Mouse (Mus musculus): Measurements from ENCODE around the gene Nat14. TPM values are rescaled to one million over a fixed set of nuclear protein-coding genes. Genes with fewer than 3 reads are reported as not detected.

The Nat14 gene
- polyA plus RNA-seq, 1 experiment from 2014 or later, result 8.0 TPM

DNA sequence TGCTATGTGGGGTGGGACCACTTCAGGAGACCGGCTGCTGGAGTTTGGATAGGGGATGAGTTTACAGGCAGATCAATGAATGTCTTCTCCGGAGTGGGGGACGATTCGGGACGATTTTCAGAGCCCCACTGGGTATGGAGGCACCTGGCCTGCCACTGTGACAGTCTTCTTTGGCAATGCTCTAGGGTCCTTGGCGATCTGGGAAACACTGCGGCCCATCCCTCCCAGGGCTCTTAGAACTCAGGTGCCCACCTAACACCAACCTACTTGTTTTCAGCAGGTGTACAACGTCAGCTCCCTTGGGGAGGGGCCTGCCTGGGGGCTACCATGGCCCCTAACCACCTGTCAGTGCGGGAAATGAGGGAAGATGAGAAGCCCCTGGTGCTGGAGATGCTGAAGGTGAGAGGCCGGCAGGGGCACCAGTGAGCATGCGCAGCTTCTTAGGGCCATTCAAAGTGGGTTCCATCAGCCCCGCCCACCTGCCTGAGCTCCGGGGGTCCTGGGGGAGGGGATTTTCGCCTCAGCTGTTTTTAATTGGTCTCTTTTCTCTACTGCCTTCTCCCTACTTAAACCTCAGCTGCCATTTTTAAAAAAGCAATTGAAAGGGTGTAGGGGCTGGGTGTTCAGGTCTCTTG is 1.2 kb downstream of the Nat14 start:
- no peaks in the 10 kb centered on the region; the same call in 1 of the 2 replicates for H3K27me3 ChIP-seq (ENCODE audit: control insufficient read depth, insufficient read depth, low read length)
- peaks cover 62% of the 10 kb centered on the region for H3K4me1 ChIP-seq (ENCODE audit: control insufficient read depth, insufficient read depth, low read length)
- peak overlapping the region; percentile 98 for H3K27ac ChIP-seq (ENCODE audit: low read depth, low read length)
- DNase-seq (ENCODE audit: low spot score, missing footprints), result peak; percentile 97
- ATAC-seq (ENCODE audit: low FRiP score), result peak; percentile 52
- H3K4me2 ChIP-seq, result peak overlapping the region; percentile 93
- WGBS, result 1% methylated on average over 14 of the region's 14 CpGs
- H3K36me3 ChIP-seq (ENCODE audit: control insufficient read depth, insufficient read depth, low read length), result peaks cover 10% of the 10 kb centered on the region
- peak overlapping the region; percentile 74 for H3K9ac ChIP-seq (ENCODE audit: low read length)
- no peaks in the 10 kb centered on the region for H3K9me3 ChIP-seq (ENCODE audit: control insufficient read depth, low read length)
- peak overlapping the region; percentile 35 for H3K4me3 ChIP-seq (ENCODE audit: low read depth, low read length)

DNA sequence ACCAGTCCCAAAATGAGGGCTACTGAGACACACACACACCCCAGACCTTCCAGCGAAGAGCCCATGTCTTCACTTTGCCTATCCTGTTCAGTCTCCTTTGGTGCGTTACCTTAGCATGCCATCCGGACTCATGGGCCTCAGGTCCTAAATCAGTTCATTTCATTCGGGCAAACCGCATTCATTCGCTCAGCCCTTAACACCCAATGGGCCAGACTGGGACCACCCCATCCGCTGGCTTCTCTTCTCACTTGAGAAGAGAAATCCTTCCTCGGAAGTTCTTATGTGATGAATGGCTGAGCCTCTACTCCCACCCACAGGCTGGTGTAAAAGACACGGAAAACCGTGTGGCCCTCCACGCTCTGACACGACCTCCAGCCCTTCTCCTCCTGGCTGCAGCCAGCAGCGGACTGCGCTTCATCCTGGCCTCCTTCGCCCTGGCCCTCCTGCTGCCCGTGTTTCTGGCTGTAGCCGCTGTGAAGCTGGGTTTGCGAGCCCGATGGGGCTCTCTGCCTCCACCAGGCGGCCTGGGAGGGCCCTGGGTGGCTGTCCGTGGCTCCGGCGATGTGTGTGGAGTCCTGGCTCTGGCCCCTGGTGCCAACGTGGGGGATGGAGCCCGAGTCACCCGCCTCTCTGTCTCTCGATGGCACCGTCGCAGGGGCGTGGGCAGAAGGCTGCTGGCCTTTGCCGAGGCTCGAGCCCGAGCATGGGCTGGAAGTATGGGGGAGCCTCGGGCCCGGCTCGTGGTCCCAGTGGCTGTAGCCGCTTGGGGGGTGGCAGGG is 1.9 kb downstream of the Nat14 start:
- DNase-seq (ENCODE audit: low spot score, missing footprints), result peak; percentile 92
- 4% methylated on average over 37 of the region's 37 CpGs for WGBS
- H3K4me3 ChIP-seq (ENCODE audit: low read depth, low read length), result peak overlapping the region; percentile 35
- peak overlapping the region; percentile 93 for H3K4me2 ChIP-seq
- peaks cover 10% of the 10 kb centered on the region for H3K36me3 ChIP-seq (ENCODE audit: control insufficient read depth, insufficient read depth, low read length)
- ATAC-seq (ENCODE audit: low FRiP score), result no peak
- peaks cover 62% of the 10 kb centered on the region for H3K4me1 ChIP-seq (ENCODE audit: control insufficient read depth, insufficient read depth, low read length)
- peak overlapping the region; percentile 74 for H3K9ac ChIP-seq (ENCODE audit: low read length)
- H3K9me3 ChIP-seq (ENCODE audit: control insufficient read depth, low read length), result no peaks in the 10 kb centered on the region
- H3K27me3 ChIP-seq (ENCODE audit: control insufficient read depth, insufficient read depth, low read length), result no peaks in the 10 kb centered on the region; the same call in 1 of the 2 replicates
- H3K27ac ChIP-seq (ENCODE audit: low read depth, low read length), result peak overlapping the region; percentile 98

DNA sequence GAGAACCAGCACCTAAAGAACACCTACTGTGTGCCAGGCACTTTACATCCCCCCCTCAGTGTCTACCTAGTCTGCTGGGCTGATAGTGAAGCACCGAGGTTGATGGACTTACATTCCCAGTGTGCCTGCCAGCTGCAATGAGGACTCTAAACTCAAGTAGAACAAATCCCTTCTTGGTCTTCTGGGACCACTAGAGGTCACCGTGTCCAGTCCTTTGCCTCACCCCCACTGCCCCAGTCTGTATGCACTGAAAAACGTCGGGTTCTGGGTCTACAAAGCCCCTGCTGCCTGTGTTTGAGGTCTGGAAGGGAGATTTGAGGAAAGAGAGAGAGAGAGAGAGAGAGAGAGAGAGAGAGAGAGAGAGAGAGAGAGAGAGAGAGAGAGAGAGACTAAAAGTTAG is 2.7 kb downstream of the Nat14 start:
- Histone ChIP-seq H3K27ac (ENCODE audit: low read depth, low read length) (peak overlapping the region; percentile 98), H3K9me3 (ENCODE audit: control insufficient read depth, low read length) (no peaks in the 10 kb centered on the region), H3K4me1 (ENCODE audit: control insufficient read depth, insufficient read depth, low read length) (peaks cover 62% of the 10 kb centered on the region), H3K36me3 (ENCODE audit: control insufficient read depth, insufficient read depth, low read length) (peaks cover 10% of the 10 kb centered on the region), H3K4me3 (ENCODE audit: low read depth, low read length) (peak overlapping the region; percentile 35), H3K4me2 (peak overlapping the region; percentile 93), H3K9ac (ENCODE audit: low read length) (peak overlapping the region; percentile 74), H3K27me3 (ENCODE audit: control insufficient read depth, insufficient read depth, low read length) (no peaks in the 10 kb centered on the region; the same call in 1 of the 2 replicates)
- DNase-seq (ENCODE audit: low spot score, missing footprints) (peak; percentile 91), ATAC-seq (ENCODE audit: low FRiP score) (no peak)
- 4% methylated on average over 4 of the region's 4 CpGs for WGBS

DNA sequence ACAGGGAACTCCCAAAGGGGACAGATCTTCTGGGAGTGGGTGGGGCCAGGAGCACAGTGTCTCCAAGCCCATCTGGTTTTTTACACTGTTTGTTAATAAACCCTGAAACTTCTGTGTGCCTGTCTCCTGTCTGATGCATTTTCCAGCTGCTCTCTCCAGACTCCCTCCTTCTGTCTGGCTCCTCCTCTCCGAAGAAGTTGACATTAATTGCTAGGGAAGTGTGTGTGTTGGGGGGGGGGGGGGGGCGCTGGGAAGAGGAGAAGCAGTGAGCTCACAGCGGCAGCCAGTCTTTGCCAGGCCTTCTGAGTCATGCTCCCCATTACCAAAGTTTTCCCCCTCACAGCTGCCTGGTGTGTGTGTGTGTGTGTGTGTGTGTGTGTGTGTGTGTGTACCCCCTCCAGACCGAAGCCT is 3.1 kb downstream of the Nat14 start:
- peak overlapping the region; percentile 45 for H3K9ac ChIP-seq (ENCODE audit: low read length)
- no peaks in the 10 kb centered on the region for H3K9me3 ChIP-seq (ENCODE audit: control insufficient read depth, low read length)
- H3K4me2 ChIP-seq, result no peak overlapping the region; the same call in 1 of the 2 replicates
- peaks cover 62% of the 10 kb centered on the region for H3K4me1 ChIP-seq (ENCODE audit: control insufficient read depth, insufficient read depth, low read length)
- WGBS, result 18% methylated on average over 2 of the region's 4 CpGs
- DNase-seq (ENCODE audit: low spot score, missing footprints) (no peak), ATAC-seq (ENCODE audit: low FRiP score) (no peak)
- H3K27ac ChIP-seq (ENCODE audit: low read depth, low read length), result peak overlapping the region; percentile 98; the same call in 1 of the 2 replicates
- no peak overlapping the region for H3K4me3 ChIP-seq (ENCODE audit: low read depth, low read length)
- H3K36me3 ChIP-seq (ENCODE audit: control insufficient read depth, insufficient read depth, low read length), result peaks cover 6% of the 10 kb centered on the region
- H3K27me3 ChIP-seq (ENCODE audit: control insufficient read depth, insufficient read depth, low read length), result no peaks in the 10 kb centered on the region; the same call in 1 of the 2 replicates

DNA sequence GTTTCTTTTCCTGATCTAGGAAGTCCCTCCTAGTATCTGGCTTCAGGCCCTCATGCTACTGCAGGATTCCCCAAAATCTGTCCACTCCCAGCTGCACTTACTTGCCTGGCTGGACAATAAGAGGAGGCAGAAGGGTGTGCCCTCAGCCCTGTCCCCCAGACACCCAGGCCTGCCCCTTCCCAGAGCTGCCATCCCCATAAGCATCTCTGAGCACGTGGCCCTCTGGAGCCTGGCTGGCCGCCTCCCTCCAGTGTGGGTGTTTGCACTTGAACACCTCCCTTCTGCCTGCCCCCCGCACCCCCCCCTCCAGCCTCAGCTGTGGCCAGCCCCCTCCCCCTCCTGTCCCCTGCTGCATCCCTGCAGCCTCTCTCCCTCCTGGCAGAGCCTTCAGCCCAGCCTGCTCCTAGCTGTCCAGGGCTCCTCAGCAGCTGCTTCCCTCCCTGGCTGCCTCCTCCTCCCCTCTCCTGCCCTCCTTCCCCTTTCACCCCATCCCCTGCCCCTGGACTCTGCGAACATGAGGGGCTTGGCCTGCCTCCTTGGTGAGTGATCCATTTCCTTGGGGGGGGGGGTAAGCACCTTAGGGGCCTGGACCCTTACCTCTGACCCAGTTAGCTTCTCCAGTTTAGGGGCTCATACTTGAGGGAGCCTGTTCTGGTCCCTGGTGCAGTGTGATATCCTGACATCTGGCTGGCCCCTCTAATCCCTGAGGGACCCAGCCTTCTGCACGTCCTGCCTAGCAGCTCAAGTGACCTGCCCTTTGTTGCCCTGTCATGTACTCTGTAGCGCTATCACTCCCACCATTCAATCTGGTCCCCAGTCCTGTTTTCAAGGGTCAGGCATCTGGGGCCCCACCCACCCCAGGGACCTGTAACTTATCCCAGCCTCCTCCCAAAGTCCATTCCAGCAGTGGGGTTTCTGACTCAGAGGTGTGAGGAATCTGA is 3.9 kb downstream of the Nat14 start, which contains the start of gene Ssc5d:
Gene Ssc5d, plus strand, starts transcription at position 345 of the 941 bp plus-strand sequence.
- H3K36me3 ChIP-seq (ENCODE audit: control insufficient read depth, insufficient read depth, low read length), result no peaks in the 10 kb centered on the region; the same call in 1 of the 2 replicates
- no peak within 1 kb of the TSS for H3K4me3 ChIP-seq (ENCODE audit: low read depth, low read length)
- ATAC-seq (ENCODE audit: low FRiP score) (peak; percentile 43), DNase-seq (ENCODE audit: low spot score, missing footprints) (peak; percentile 90)
- no peaks in the 10 kb centered on the region; the same call in 1 of the 2 replicates for H3K27me3 ChIP-seq (ENCODE audit: control insufficient read depth, insufficient read depth, low read length)
- peaks cover 59% of the 10 kb centered on the region for H3K4me1 ChIP-seq (ENCODE audit: control insufficient read depth, insufficient read depth, low read length)
- peak within 1 kb of the TSS; percentile 10; the same call in 1 of the 2 replicates for H3K4me2 ChIP-seq
- 4% methylated on average over 6 of the region's 6 CpGs for WGBS
- H3K9me3 ChIP-seq (ENCODE audit: control insufficient read depth, low read length), result no peaks in the 10 kb centered on the region
- H3K9ac ChIP-seq (ENCODE audit: low read length), result peak within 1 kb of the TSS; percentile 45
- peak within 1 kb of the TSS; percentile 98 for H3K27ac ChIP-seq (ENCODE audit: low read depth, low read length)

DNA sequence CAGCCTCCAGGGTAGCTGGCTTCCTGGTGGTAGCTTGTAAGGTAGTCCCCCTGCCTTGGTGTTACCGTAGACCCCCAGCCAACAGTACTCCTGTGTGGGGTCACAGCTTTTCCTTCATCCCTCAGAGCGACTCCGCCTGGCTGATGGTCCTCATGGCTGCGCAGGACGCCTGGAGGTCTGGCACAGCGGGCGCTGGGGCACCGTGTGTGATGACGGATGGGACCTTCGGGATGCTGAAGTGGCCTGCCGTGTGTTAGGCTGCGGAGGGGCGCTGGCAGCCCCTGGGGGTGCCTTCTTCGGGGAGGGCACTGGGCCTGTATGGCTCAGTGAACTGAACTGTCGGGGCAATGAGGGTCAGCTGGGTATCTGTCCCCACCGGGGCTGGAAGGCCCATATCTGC is 5.0 kb downstream of the Nat14 start:
- ATAC-seq (ENCODE audit: low FRiP score) (no peak), DNase-seq (ENCODE audit: low spot score, missing footprints) (no peak)
- peak overlapping the region; percentile 45; the same call in 1 of the 2 replicates for H3K9ac ChIP-seq (ENCODE audit: low read length)

DNA sequence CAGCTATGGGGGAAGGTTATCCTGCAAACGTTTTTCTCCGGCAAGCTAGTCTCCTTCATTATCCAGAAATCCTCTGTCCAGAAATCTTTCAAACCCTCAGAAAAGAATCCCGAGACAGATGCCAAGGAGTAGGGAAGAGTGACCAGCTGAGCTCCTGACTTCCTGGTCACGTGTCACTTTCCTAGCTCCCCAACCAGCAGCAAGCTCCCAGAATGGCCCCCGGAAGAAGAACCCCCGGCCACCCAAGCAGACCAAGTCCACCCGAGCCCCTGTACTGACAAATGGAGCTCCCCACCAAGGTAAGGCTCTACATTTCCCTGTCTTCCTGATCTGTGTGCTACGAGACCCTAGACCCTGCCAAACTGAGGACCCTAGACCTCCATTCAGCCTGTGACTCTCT is 5.9 kb downstream of the Nat14 start:
- Histone ChIP-seq H3K27ac (ENCODE audit: low read depth, low read length) (no peak overlapping the region), H3K4me1 (ENCODE audit: control insufficient read depth, insufficient read depth, low read length) (peaks cover 45% of the 10 kb centered on the region), H3K4me2 (no peak overlapping the region), H3K9me3 (ENCODE audit: control insufficient read depth, low read length) (no peaks in the 10 kb centered on the region), H3K4me3 (ENCODE audit: low read depth, low read length) (no peak overlapping the region), H3K27me3 (ENCODE audit: control insufficient read depth, insufficient read depth, low read length) (no peaks in the 10 kb centered on the region), H3K9ac (ENCODE audit: low read length) (no peak overlapping the region), H3K36me3 (ENCODE audit: control insufficient read depth, insufficient read depth, low read length) (no peaks in the 10 kb centered on the region)
- DNase-seq (ENCODE audit: low spot score, missing footprints), result no peak
- 70% methylated on average over 8 of the region's 8 CpGs for WGBS
- no peak for ATAC-seq (ENCODE audit: low FRiP score)

More for the DNA sequence above, 5.0 kb downstream of the Nat14 start:
- Histone ChIP-seq H3K4me1 (ENCODE audit: control insufficient read depth, insufficient read depth, low read length) (peaks cover 50% of the 10 kb centered on the region), H3K36me3 (ENCODE audit: control insufficient read depth, insufficient read depth, low read length) (no peaks in the 10 kb centered on the region), H3K27me3 (ENCODE audit: control insufficient read depth, insufficient read depth, low read length) (no peaks in the 10 kb centered on the region), H3K27ac (ENCODE audit: low read depth, low read length) (no peak overlapping the region; the same call in 1 of the 2 replicates), H3K4me2 (no peak overlapping the region), H3K4me3 (ENCODE audit: low read depth, low read length) (no peak overlapping the region), H3K9me3 (ENCODE audit: control insufficient read depth, low read length) (no peaks in the 10 kb centered on the region)
- 78% methylated on average over 16 of the region's 16 CpGs for WGBS

DNA sequence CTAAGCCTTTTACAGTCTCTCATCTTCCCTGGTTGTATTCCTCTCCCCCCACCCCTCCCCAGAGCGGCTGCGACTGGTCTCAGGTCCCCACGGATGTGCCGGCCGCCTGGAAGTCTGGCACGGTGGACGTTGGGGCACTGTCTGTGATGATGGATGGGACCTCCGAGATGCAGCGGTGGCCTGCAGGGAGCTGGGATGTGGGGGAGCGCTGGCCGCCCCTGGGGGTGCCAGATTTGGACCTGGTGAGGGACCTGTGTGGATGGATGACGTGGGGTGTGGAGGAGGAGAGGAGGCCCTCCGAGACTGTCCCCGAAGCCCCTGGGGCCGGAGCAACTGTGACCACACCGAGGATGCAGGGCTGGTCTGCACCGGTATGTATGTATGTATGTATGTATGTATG is 6.5 kb downstream of the Nat14 start:
- H3K9ac ChIP-seq (ENCODE audit: low read length), result no peak overlapping the region
- H3K27me3 ChIP-seq (ENCODE audit: control insufficient read depth, insufficient read depth, low read length), result no peaks in the 10 kb centered on the region
- H3K9me3 ChIP-seq (ENCODE audit: control insufficient read depth, low read length), result no peaks in the 10 kb centered on the region
- H3K4me1 ChIP-seq (ENCODE audit: control insufficient read depth, insufficient read depth, low read length), result peaks cover 39% of the 10 kb centered on the region
- DNase-seq (ENCODE audit: low spot score, missing footprints) (no peak), ATAC-seq (ENCODE audit: low FRiP score) (no peak)
- no peak overlapping the region for H3K27ac ChIP-seq (ENCODE audit: low read depth, low read length)
- no peak overlapping the region for H3K4me3 ChIP-seq (ENCODE audit: low read depth, low read length)
- WGBS, result 86% methylated on average over 17 of the region's 17 CpGs
- no peaks in the 10 kb centered on the region for H3K36me3 ChIP-seq (ENCODE audit: control insufficient read depth, insufficient read depth, low read length)
- H3K4me2 ChIP-seq, result no peak overlapping the region
